Mouse (Mus musculus) neutrophil, adult 5-6 weeks (primary cell): ENCODE data around the gene Olfr15. TPM values are rescaled to one million over a fixed set of nuclear protein-coding genes. Genes with fewer than 3 reads are reported as not detected.

Experiments used
- ATAC-seq: fragments of 151-379, 151-347 bp; 2 replicates; pipeline ENCODE4 v1.8.0; 2017; ENCODE audit warnings: mild to moderate bottlenecking, moderate TSS enrichment; ENCODE audit not compliant: insufficient number of reproducible peaks, poor library complexity, low FRiP score, severe bottlenecking; ENCODE audit errors: extremely low read depth
- total RNA-seq: library from RNA; stranded (forward); fragments of 200-1000 nt; gene quantifications from 2 replicates; pipeline ENCODE4 v1.2.3, GENCODE M21; 2017

The Olfr15 gene
- total RNA-seq, 1 experiment from 2014 or later, result not detected

DNA sequence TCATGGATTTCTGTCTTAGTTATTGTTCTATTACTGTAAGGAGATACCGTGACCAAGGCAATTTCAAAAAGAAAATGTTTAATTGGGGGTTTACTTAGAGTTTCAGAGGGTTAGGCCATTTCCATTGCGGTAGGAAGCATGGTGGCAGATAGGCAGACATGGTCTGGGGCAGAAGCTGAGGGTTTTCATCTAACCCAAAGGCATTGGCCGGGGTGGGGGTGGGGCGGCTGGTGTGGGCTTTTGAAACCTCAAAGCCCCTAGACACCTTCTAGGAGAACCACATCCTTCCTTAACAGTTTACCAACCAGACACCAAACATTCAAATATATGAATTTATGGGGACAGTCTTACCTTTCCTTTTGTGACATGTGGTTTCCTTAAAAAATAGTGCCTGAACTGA is 28.6 kb downstream of the Olfr15 start:
- no peak for ATAC-seq

DNA sequence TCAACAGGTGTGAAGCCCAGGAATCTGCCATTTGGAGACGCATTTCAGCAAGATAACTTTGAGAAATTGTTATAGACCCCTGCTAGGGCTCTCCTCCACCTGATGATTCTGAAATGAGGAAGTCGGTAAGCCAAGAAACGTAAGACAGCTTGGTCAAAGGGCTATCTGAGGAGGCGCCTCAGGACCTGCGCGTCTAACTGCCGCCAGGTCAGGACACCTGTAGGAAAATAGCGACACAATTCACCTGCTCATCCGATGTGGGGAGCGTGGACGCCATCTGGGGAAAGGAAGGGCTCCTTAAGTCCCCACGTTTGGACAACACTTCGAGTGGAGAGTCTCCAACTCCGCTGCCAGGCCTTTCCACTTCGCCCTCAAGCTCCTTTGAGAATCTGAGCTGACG is 41.1 kb downstream of the Olfr15 start:
- peak; percentile 42 for ATAC-seq

DNA sequence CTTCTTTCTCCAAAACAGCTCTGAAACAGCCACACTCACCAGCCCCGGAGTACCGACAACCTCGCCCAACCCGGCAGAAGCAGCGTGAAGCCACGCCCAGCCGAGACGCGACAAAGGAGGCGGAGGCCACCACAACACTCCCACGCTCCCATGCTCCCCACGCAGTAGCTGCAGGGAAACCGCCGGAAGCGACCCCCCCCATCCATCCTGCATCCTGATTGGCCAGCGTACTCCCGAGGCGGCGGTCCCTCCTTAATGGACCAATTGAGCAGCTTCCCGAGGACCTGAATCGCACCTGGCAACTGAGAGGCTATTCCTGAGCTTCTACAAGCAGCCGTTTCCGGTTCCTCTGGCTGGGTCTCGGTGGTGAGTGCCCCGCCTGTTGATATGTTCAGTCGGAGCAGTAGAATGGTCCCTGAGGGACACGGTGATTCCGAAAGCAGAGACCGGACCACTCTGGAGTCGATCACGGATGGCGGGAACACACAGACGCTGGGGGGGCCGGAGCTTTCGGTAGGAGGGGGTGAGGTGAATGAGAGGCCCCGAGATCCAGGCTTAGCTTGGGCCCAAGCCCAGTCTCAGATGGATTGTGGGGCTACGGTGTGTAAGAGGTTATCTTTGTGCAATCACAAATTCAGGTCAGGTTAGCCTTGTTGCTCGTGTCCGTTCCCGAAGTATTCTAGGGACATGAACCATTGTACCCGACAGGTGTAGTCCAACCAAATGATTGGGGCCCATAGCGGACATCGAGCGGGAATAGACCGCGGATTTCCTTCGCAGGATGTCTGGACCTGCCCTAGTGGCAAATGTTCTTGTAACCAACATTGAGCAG is 41.8 kb downstream of the Olfr15 start, which contains the start of gene Naa60:
Gene Naa60 (plus strand): TSS at position 160 of the 832 bp plus-strand sequence.
- peak; percentile 94 for ATAC-seq

DNA sequence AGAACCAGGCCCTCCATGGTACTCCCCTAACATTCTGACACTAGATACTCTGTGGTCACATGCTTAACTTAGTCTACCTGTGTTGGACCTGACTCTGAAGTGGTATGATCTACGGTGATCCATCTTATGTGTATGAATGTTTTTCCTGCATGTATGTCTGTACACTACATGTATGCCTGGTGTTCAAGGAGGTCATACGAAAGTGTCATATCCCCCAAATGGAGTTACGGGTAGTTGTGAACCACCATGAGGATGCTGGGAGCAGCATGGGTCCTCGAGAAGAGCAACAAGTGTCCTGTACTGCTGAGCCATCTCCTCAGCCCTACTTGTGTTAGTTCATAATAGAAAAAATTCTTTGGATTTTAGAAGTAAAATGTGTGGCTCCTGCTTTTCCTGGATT is 45.7 kb downstream of the Olfr15 start:
- no peak for ATAC-seq

DNA sequence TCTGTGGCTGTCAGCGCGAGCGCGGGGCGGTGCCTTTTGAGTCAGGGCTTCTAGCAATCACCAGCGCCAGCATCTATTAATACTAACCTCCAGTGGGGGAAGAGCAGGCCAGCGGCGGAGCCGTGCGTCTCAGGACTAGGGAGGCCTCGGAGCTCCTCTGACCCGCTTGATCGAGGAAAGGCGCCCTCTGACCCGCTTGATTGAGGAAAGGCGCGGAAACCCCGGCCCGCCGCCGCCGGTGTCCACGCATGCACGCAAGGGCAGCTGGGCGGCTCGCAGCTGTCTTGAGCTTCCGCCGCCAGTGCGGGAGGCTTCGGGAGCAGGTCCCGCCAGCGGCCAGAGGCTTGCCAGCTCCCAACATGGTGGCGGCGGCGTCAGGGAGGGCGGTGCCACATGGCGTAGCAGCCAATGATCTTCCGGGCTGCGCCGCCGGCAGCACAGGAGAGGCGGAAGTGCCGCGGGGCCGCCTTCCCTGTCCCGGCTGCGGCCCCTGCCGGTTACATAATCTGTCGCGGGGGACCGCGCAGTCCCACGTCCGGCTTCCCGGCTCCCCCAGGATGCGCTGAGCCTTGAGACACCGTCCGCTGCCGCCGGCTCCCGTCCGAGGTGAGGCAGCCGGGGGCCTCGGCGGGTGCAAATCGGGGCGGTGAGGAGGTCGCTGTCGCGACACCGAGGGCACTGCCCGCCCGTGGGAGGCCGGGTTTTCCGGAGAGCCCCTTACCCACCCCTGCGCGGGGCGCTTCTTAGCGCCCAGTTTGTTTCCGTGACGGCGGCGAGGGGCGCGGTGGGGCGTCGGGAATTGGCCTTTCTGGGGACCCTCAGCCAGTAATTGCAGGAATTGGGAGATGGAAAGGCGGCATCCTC is 53.8 kb downstream of the Olfr15 start, which contains the start of the genes Zfp597 and Gm20695:
Gene Zfp597 (minus strand): TSS at position 361 of the 864 bp plus-strand sequence.
Gene Gm20695 (plus strand): TSS at position 448 of the 864 bp plus-strand sequence.
- peak; percentile 98 for ATAC-seq

DNA sequence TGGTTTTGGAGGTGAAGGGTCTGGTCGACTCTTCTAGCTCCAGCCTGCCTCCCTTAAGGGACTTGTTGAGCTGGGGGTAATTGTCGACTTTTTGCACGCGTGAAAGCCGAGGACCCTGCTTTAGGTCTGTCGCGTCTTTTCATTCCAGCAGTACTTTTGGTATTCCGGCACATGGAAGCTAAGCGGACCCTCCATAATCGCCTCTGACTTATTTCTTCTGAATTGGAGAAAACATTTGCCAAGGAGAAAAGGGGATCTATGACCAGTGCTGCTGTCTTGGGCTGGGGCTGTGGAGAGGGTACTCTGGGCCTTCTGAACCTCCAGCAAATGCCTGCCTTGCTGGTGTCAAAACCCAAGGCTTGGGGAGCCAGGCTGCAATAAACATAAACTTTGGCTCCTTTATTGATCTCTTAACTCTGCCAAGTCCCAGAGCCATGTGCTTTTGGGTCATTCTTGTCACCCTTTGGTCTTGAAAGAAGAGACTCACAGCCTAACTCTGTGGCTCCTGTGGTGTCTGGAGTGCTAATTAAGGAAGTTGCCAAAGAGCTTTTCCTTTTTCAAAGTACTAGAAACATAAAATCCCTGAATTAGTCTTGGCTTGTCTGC is 54.5 kb downstream of the Olfr15 start:
- no peak for ATAC-seq

DNA sequence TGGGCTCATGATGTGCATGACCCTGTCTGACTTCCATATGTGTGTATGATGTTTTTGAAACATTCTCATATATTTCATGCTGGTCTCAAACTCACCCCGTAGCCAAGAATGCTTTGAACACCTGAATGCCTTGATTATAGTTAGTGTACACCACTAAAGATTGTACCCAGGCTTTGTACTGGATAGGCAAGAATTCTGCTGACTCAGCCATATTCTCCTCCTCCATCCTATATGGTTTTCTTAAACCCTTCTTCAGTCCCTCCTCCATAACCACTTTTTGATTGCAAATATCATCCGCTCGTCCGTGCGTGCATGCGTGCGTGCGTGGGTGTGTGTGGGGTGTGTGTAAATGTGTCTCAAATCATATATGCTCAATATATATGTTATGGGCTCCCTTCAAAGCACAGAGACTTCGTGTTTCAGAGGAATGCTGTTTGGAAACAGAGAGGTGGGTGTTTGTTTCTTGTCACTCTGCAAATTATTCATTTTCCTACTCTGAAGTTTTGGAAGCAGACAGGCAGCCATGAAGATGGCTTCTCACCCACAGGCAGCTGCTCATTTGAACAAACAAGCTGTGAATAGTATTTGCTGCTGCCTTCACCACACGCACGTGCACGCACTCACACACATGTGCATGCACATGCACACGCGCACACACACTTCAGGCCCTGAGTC is 61.1 kb downstream of the Olfr15 start:
- ATAC-seq, result no peak

DNA sequence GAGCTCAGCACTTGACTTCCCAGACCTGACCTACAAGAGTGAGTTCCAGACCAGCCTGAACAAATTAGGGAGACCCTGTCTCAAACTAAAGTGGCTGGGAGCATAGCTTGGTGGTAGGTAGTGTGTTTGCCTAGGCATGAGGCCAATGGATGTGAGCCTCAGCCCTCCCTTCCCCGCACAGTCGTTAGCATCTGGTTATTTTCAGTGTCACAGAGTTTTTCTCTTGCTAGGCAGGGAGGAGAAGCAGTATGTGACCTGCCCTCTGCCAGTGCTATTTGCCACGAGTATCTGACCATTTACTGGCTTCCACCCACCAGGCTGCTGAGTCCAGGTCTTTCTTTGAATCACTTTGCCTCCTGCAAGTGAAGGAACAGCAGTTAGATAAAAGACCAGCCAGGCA is 63.1 kb downstream of the Olfr15 start:
- ATAC-seq, result no peak

Other genes starting within 250 kb of the Olfr15 start
- gene Olfr161, start 239.8 kb upstream of the Olfr15 start, total RNA-seq, result under 0.01 and 0.12 TPM in 2 replicates
- 84.0 and 91.3 TPM in 2 replicates for gene Mefv, start 112.8 kb upstream of the Olfr15 start, total RNA-seq
- gene Zfp263, start 86.8 kb upstream of the Olfr15 start, total RNA-seq, result 93.8 and 94.7 TPM in 2 replicates
- 2.0 and 2.2 TPM in 2 replicates for gene Zfp174, start 16.4 kb downstream of the Olfr15 start, total RNA-seq
- gene Naa60, start 41.5 kb downstream of the Olfr15 start, total RNA-seq, result 77.7 and 107 TPM in 2 replicates
- 55.5 and 60.9 TPM in 2 replicates for gene Zfp597, start 53.7 kb downstream of the Olfr15 start, total RNA-seq
- gene Gm20695, start 53.8 kb downstream of the Olfr15 start, total RNA-seq, result 3.2 and 7.3 TPM in 2 replicates
- gene 1700037C18Rik, start 77.8 kb downstream of the Olfr15 start, total RNA-seq, result 5.9 and 15.6 TPM in 2 replicates
- 37.4 and 52.8 TPM in 2 replicates for gene Cluap1, start 77.9 kb downstream of the Olfr15 start, total RNA-seq
- gene Nlrc3, start 145.8 kb downstream of the Olfr15 start, total RNA-seq, result 14.0 and 14.2 TPM in 2 replicates
- gene Slx4, start 172.9 kb downstream of the Olfr15 start, total RNA-seq, result 40.1 and 52.5 TPM in 2 replicates
- gene Dnase1, start 206.1 kb downstream of the Olfr15 start, total RNA-seq, result 0.37 and 0.47 TPM in 2 replicates
- gene Trap1, start 246.9 kb downstream of the Olfr15 start, total RNA-seq, result 43.1 and 47.7 TPM in 2 replicates